Comparison of ENCODE assay signal across 15 mouse cellular contexts in the genomic region with DNA sequence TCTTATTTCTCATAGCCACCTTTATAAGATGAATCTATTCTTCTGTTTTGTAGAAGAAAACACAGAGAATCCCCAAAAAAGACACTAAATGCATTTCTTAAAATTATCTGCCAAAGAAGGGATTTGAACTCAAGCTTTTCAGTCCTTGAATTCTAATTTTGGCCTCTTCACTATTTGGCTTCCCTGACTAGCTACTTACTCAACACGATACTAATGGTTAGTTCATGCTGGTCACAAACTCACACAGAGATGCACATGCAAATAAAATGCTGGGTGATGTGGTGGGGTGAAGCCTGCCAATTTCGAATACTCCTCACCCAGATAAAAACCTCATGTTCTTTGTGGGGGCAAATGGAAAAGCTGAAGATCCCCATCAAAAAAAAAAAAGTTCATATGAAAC.
A peak's percentile ranks its signal among the peaks of the same experiment; 100 is the strongest.
DNase-seq lines count a peak whose midpoint lies in the region; TF ChIP-seq lines count a peak whose summit lies in the region.
"Had no signal": no experiment of that assay in that cellular context is flagged by ENCODE, and none has a peak within 500 bp of the region (broad histone marks: within the 10 kb centered on the region; RNA-seq: fewer than 3 reads in every experiment).

No protein-coding gene starts in this region.

- H3K4me2 ChIP-seq in CH12.LX (ENCODE audit: insufficient read depth, low read depth, poor library complexity, severe bottlenecking): no peak overlapping the region

- 0 out of 2 replicates have a peak, but pooled peaks have one; percentile 28 for TF ChIP-seq EP300 in CH12.LX (IDR thresholded peaks at IDR 0.05; ENCODE audit: low read length)

- no peak for TF ChIP-seq CTCF in CH12.LX (conservative IDR thresholded peaks at IDR 0.05 in 1 of 2, IDR thresholded peaks at IDR 0.05 in 1 of 2; ENCODE audit: low read depth in 2 of 2, low read length in 2 of 2)

- H3K36me3 ChIP-seq in CH12.LX (replicated peaks in 1 of 2; ENCODE audit: control insufficient read depth in 1 of 2, insufficient read depth in 1 of 2, low read length in 1 of 2): no peaks in the 10 kb centered on the region
- H3K36me3 ChIP-seq: G1E had no signal

- no peak for TF ChIP-seq POLR2A in CH12.LX (IDR thresholded peaks at IDR 0.05; ENCODE audit: low read depth, low read length)

- H3K4me1 ChIP-seq in CH12.LX (ENCODE audit: control insufficient read depth in 1 of 2, insufficient read depth in 2 of 2): peaks cover 5 to 10% of the 10 kb centered on the region in 2 experiments; a peak in 3 of 4 replicates

- H3K27me3 ChIP-seq in CH12.LX (replicated peaks): no peaks in the 10 kb centered on the region

- no peak for TF ChIP-seq RAD21 in CH12.LX (IDR thresholded peaks at IDR 0.05; ENCODE audit: low read depth, low read length)

- no peak overlapping the region for H3K27ac ChIP-seq in CH12.LX (ENCODE audit: insufficient read depth, low read depth)

- H3K4me3 ChIP-seq in CH12.LX (replicated peaks in 1 of 3; ENCODE audit: low read depth in 2 of 3, low read length in 2 of 3, poor library complexity in 1 of 3): no peak overlapping the region

- in situ Hi-C loops in CH12.LX (cut with MboI; ENCODE audit: low pct_ligation_motif_present, low pct_unique_long_range_greater_than_20kb, low sequenced_read_pairs): no loop called here

- no peak overlapping the region for H3K9ac ChIP-seq in CH12.LX (ENCODE audit: insufficient read depth, low read depth)

- dilution Hi-C loops in CH12.LX (cut with MboI; ENCODE audit: extremely low pct_ligation_motif_present, extremely low pct_unique_long_range_greater_than_20kb, low sequenced_read_pairs): no loop called here

- no peaks in the 10 kb centered on the region for H3K79me2 ChIP-seq in CH12.LX (replicated peaks; ENCODE audit: control insufficient read depth, extremely low read depth, insufficient read depth, poor library complexity, severe bottlenecking)

- DNase-seq in CH12.LX (ENCODE audit: extremely low read depth): no peak
- DNase-seq in layer of hippocampus, adult 8-10 months (ENCODE audit: low spot score in 2 of 2): no peak
- DNase-seq: adrenal gland, adult 2 months; adrenal gland, adult 8-10 months; adrenal gland, postnatal 10 days; adrenal gland, postnatal 14 days; adrenal gland, postnatal 25 days; adrenal gland, postnatal 36 days; B cell, adult 2 months; cerebellum, adult 11 months; cerebellum, adult 11-12 months; cerebellum, adult 18-20 months; cerebellum, adult 2 months; cerebellum, adult 8-10 months had no signal

- H3K9me3 ChIP-seq in CH12.LX (replicated peaks; ENCODE audit: low read length): no peaks in the 10 kb centered on the region
- H3K9me3 ChIP-seq: G1E had no signal

TF ChIP-seq in CH12.LX, 34 proteins besides CTCF, POLR2A, EP300 and RAD21:
- TF ChIP-seq E2F4 (IDR thresholded peaks at IDR 0.05; ENCODE audit: insufficient replicate concordance, low read depth, low read length) (no peak), MEF2A (IDR thresholded peaks at IDR 0.05; ENCODE audit: borderline replicate concordance, low read depth, low read length) (peak; percentile 59; the same call in 1 of the 2 replicates), IRF4 (IDR thresholded peaks at IDR 0.05; ENCODE audit: low read depth, low read length) (peak; percentile 56; the same call in 1 of the 2 replicates), BHLHE40 (IDR thresholded peaks at IDR 0.05; ENCODE audit: low read depth, low read length) (0 out of 2 replicates have a peak, but pooled peaks have one; percentile 40)
